Mouse (Mus musculus) lung, postnatal 25 days (tissue): ENCODE data around the gene Lmod2.

Experiments used
- DNase-seq: peaks from one replicate; pipeline ENCODE4 v3.0.0; 2022; ENCODE audit warnings: low spot score

Gene Lmod2

GRCm38 (mm10) chr6:24597500-24597899 lies at the start of gene Lmod2:
Gene Lmod2, plus strand, starts transcription at chr6:24597762.
- DNase-seq = no peak

- DNase-seq = no peak
These were observed 47.8 kb upstream of the Lmod2 start for GRCm38 (mm10) chr6:24549801-24550200.

- no peak for DNase-seq
These were observed 45.5 kb upstream of the Lmod2 start for GRCm38 (mm10) chr6:24552046-24552445.

- peak; percentile 16 for DNase-seq
These were observed 43.0 kb upstream of the Lmod2 start for GRCm38 (mm10) chr6:24554427-24555086.

- no peak for DNase-seq
These were observed 42.1 kb upstream of the Lmod2 start for GRCm38 (mm10) chr6:24555488-24555887.

- DNase-seq = no peak
These were observed 33.5 kb upstream of the Lmod2 start for GRCm38 (mm10) chr6:24564081-24564480.

- DNase-seq = no peak
These were observed 32.7 kb upstream of the Lmod2 start for GRCm38 (mm10) chr6:24564886-24565285.

GRCm38 (mm10) chr6:24568963-24569362 lies 28.6 kb upstream of the Lmod2 start:
- no peak for DNase-seq

GRCm38 (mm10) chr6:24569711-24570110 lies 27.9 kb upstream of the Lmod2 start:
- DNase-seq = no peak

- no peak for DNase-seq
These were observed 27.3 kb upstream of the Lmod2 start for GRCm38 (mm10) chr6:24570278-24570677.

- peak; percentile 19 for DNase-seq
These were observed 26.4 kb upstream of the Lmod2 start for GRCm38 (mm10) chr6:24571126-24571525.

- no peak for DNase-seq
These were observed 25.1 kb upstream of the Lmod2 start for GRCm38 (mm10) chr6:24572431-24572830.

- DNase-seq = no peak
These were observed 24.2 kb upstream of the Lmod2 start for GRCm38 (mm10) chr6:24573319-24573718.

GRCm38 (mm10) chr6:24583456-24583855 lies 14.1 kb upstream of the Lmod2 start:
- no peak for DNase-seq

GRCm38 (mm10) chr6:24585431-24586310 lies 11.9 kb upstream of the Lmod2 start:
- no peak for DNase-seq

- peak; percentile 66 for DNase-seq
These were observed 10.7 kb upstream of the Lmod2 start for GRCm38 (mm10) chr6:24586885-24587284.

- DNase-seq = no peak
These were observed 7.3 kb upstream of the Lmod2 start for GRCm38 (mm10) chr6:24590282-24590681.

- DNase-seq = peak; percentile 25
These were observed 5.9 kb upstream of the Lmod2 start for GRCm38 (mm10) chr6:24591525-24592218.

GRCm38 (mm10) chr6:24599179-24599578 lies 1.6 kb downstream of the Lmod2 start:
- DNase-seq = no peak

GRCm38 (mm10) chr6:24599639-24600038 lies 2.1 kb downstream of the Lmod2 start:
- DNase-seq = no peak

GRCm38 (mm10) chr6:24600134-24600533 lies 2.6 kb downstream of the Lmod2 start:
- no peak for DNase-seq

- no peak for DNase-seq
These were observed 3.2 kb downstream of the Lmod2 start for GRCm38 (mm10) chr6:24600726-24601125.

GRCm38 (mm10) chr6:24601668-24602067 lies 4.1 kb downstream of the Lmod2 start:
- no peak for DNase-seq
